Mouse (Mus musculus) testis, adult 2 months (tissue): ENCODE measurements around the gene Hoxc11.

Experiments
- CTCF ChIP-seq: fragments of 200-500 bp; IDR thresholded peaks from 2 replicates; pipeline ENCODE4 v1.5.1; 2012; ENCODE audit warnings: low read depth, mild to moderate bottlenecking, inconsistent platforms, low read length, moderate library complexity; ENCODE audit not compliant: control insufficient read depth, insufficient read depth, insufficient replicate concordance
- POLR2A ChIP-seq: fragments of 200-500 bp; IDR thresholded peaks from 2 replicates; pipeline ENCODE4 v1.6.1; 2012; ENCODE audit warnings: low read depth, mild to moderate bottlenecking, inconsistent platforms, low read length, moderate library complexity; ENCODE audit not compliant: control insufficient read depth

GRCm38 (mm10) chr15:102966776-102967311 is 12.6 kb downstream of the Hoxc11 start, which contains the start of gene Hoxc10:
- TF ChIP-seq POLR2A (no peak), CTCF (no peak)
